Mouse (Mus musculus) embryonic fibroblast, embryonic 13.5 days (primary cell): ENCODE data around the gene Ttll9. TPM values are rescaled to one million over a fixed set of nuclear protein-coding genes. Genes with fewer than 3 reads are reported as not detected.
A peak's percentile ranks its signal among the peaks of the same experiment; 100 is the strongest.

ENCODE experiments used
- H3K27ac ChIP-seq: 2 replicates; pipeline ENCODE4 v1.5.1; 2012; ENCODE audit warnings: low read length, control low read depth, inconsistent platforms; ENCODE audit not compliant: insufficient read depth
- H3K4me1 ChIP-seq: 2 replicates; pipeline ENCODE4 v1.6.1; 2011; ENCODE audit warnings: low read length; ENCODE audit not compliant: control insufficient read depth, insufficient read depth
- H3K4me3 ChIP-seq: 2 replicates; pipeline ENCODE4 v1.5.1; 2011; ENCODE audit warnings: mild to moderate bottlenecking, control low read depth, low read length; ENCODE audit not compliant: insufficient read depth
- CTCF ChIP-seq: IDR thresholded peaks from 2 replicates; pipeline ENCODE4 v1.5.1; 2011; ENCODE audit warnings: mild to moderate bottlenecking, control low read depth, low read length, moderate library complexity, borderline replicate concordance; ENCODE audit not compliant: insufficient read depth
- POLR2A ChIP-seq: IDR thresholded peaks from 2 replicates; pipeline ENCODE4 v1.6.1; 2011; ENCODE audit warnings: low read depth, mild to moderate bottlenecking, control low read depth, low read length, moderate library complexity
- polyA plus RNA-seq: library from polyadenylated mRNA; stranded (reverse); fragments of >200 nt; gene quantifications from 2 replicates; pipeline ENCODE4 v1.2.4, GENCODE M21; 2011; ENCODE audit warnings: low read depth; ENCODE audit not compliant: missing spikeins, insufficient read length

Ttll9 gene
- polyA plus RNA-seq, 1 experiment: not detected

GRCm38 (mm10) chr2:152951065-152951849 is 11.0 kb upstream of the Ttll9 start, which contains the start of gene Dusp15:
Gene Dusp15, minus strand, starts transcription at chr2:152951698.
- no peak for TF ChIP-seq CTCF
- TF ChIP-seq POLR2A: no peak
- no peak within 1 kb of the TSS for H3K27ac ChIP-seq
- H3K4me3 ChIP-seq: peak within 1 kb of the TSS; percentile 53
- no peaks in the 10 kb centered on the region for H3K4me1 ChIP-seq

GRCm38 (mm10) chr2:152951850-152952720 is 10.2 kb upstream of the Ttll9 start:
- peak overlapping the region; percentile 53 for H3K4me3 ChIP-seq
- H3K27ac ChIP-seq: no peak overlapping the region
- no peak for TF ChIP-seq POLR2A
- no peak for TF ChIP-seq CTCF
- H3K4me1 ChIP-seq: no peaks in the 10 kb centered on the region

- Histone ChIP-seq H3K27ac (no peak overlapping the region), H3K4me1 (no peaks in the 10 kb centered on the region), H3K4me3 (no peak overlapping the region)
- no peak for TF ChIP-seq POLR2A
- no peak for TF ChIP-seq CTCF
These were observed 4.2 kb upstream of the Ttll9 start for GRCm38 (mm10) chr2:152958116-152958515.

DNA sequence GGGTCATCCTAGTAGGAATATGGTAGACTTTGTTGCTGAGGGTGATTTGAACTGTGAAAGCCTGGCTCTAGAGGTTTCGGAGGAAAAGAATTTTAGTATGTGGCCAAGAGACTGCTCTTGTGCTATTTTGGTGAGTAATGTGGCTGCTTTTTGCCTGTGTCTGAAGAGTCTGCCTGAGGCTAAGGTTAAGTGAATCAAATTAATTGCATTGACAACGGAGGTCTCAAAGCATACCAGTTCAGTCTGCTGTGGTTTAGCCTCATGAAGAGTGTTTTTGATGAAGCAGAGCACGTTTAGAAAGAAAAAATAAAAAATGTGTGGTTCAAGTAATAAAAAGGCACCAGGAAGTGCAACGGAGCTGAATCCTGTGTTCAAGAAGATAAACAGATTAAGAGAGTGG is 3.3 kb downstream of the Ttll9 start:
- Histone ChIP-seq H3K27ac (no peak overlapping the region), H3K4me1 (no peaks in the 10 kb centered on the region), H3K4me3 (no peak overlapping the region)
- TF ChIP-seq CTCF (no peak), POLR2A (no peak)

DNA sequence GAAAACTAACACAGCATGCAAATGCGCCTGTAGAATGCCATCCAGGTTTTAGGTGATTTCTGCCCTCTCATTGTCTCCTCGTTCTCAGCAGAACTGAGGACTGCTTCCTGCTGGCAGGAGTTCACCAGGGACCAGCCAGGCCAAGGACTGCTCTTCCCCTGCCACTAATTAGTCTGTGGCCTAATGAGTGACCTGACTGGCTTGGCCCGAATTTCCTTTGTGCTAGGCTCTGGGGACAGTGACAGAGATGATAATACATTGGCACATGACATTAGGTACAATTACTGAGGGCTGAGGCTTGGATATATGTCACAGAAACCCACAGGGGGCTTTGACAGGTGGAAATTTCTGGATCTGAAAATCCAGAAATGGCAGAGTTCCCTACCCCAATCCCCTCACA is 14.7 kb downstream of the Ttll9 start:
- Histone ChIP-seq H3K4me1 (no peaks in the 10 kb centered on the region; the same call in 1 of the 2 replicates), H3K4me3 (no peak overlapping the region), H3K27ac (no peak overlapping the region)
- TF ChIP-seq CTCF: no peak

DNA sequence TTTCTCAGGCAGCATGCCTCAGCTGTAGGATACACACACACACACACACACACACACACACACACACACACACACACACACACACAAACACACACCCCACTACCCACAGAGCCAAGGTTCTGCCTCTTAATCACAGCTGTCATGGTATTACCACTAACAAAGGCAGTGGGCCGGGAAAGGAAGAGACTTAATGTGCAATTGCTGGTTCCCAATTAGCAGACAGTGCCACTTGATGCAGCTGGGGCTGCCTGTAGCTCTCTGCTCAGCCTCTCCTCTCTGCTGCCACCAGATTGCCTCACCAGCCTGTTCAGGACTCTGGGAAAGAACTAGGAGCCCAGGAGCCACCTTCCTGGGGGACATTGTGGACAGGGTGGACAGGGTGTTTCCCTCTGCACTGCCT is 23.3 kb downstream of the Ttll9 start:
- TF ChIP-seq POLR2A (no peak), CTCF (no peak)
- Histone ChIP-seq H3K27ac (no peak overlapping the region), H3K4me3 (no peak overlapping the region), H3K4me1 (no peaks in the 10 kb centered on the region)

DNA sequence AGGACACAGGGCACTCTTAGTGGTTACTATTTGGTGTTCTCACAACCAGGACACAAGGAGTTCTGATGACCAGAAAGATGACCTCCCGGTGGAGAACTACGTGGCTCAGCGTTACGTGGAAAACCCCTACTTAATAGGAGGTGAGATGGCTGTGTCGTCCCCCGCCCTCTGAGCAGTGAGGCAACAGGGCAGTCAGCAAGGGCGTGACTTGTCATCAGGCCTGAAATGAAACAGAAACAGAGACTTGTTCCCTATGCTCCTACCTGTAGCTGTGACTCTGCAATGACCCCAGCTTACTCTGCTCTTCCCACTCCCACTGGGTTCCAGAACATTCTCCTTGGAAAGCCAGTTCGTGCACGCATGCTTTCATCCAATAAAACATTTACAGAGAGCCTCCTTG is 29.2 kb downstream of the Ttll9 start:
- Histone ChIP-seq H3K4me1 (no peaks in the 10 kb centered on the region), H3K27ac (no peak overlapping the region), H3K4me3 (no peak overlapping the region)
- TF ChIP-seq POLR2A: no peak
- TF ChIP-seq CTCF: no peak

- Histone ChIP-seq H3K27ac (no peak overlapping the region), H3K4me1 (no peaks in the 10 kb centered on the region), H3K4me3 (no peak overlapping the region)
- TF ChIP-seq CTCF (no peak), POLR2A (no peak)
These were observed 34.8 kb downstream of the Ttll9 start for GRCm38 (mm10) chr2:152997046-152997445.

DNA sequence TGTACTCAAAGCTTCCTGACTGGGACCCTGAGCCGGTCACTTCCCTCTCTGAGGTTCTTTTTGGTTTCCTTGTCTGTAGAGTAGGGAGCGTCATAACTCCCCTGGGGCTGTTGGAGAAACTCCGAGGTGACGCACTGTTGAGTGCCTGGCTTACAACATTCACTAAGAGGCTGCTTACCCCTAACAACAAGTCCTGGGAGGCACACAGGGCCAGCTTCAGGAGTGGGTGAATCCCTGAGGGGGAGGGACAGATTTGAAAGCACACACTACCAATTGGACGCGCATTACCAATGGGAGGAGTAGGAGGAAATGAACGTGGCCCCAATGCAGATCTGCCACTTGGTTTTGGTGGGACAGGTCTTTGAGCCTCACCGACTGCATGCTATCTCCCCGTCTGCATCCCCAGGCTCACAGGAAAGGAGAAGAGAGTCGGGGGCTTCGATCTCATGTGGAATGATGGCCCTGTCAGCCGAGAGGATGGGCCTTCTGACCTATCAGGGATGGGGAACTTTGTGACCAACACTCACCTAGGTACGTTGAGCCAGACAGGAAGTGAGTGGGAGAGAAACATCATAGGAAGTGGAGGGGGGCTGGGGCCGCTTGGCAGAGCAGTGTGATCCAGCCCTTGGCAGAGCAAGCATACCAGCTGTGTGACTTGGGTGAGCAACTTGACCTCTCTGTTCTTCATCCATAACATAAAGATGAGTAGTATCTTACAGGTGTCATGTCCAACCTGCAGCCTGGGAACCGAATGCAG is 40.4 kb downstream of the Ttll9 start:
- Histone ChIP-seq H3K27ac (no peak overlapping the region), H3K4me1 (no peaks in the 10 kb centered on the region), H3K4me3 (no peak overlapping the region)
- TF ChIP-seq CTCF: no peak
- no peak for TF ChIP-seq POLR2A
